8 mouse cellular contexts compared by ENCODE assay signal in the genomic region with DNA sequence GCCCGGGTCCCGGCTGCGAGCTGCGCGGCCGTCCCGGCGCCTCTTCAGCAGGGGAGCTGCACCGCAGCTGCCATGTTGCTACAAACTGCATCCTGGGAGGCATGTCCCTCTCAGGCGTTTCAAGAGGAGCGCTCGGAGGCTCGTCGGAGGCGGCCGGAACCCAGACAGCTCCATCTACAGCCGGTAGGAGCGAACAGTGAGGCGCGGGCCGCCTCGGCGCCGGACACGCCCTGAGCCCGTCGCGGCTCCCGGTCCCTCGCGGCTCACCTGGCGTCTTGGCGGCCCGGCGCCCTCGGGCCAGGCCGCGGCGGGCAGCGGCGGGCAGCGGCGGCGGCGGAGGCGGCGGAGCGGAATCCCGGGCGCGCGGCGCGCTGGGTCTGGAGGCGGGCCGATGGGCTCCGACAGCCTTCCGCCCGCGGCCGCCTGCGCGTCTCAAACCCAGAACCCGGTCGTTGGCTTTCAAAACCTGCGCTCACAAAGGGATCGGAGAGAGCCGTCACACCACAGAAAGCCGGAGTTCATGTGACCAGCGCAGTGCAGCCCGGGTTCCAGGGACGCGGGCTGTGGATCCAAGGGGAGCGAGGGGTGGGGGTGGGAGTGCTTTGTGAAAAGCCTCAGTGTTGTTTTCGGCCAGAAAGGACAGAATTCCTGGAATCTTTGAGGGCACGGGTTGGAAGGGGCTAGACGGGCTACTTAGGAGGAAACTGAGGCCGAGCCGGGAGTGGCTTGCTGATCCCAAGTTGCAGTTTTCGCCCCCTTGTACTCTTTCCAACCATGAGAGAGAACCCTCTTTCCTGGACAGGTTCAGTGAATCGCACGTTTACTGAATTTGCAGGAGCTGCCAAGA. TPM values are rescaled to one million over a fixed set of nuclear protein-coding genes. Genes with fewer than 3 reads are reported as not detected.
A peak's percentile ranks its signal among the peaks of the same experiment; 100 is the strongest.
DNase-seq lines count a peak whose midpoint lies in the region; ATAC-seq and TF ChIP-seq lines count a peak whose summit lies in the region.

Zfp777 (minus strand) TSS at position 486 of the 847 bp plus-strand sequence.

- no peaks in the 10 kb centered on the region for H3K27me3 ChIP-seq in C2C12 (ENCODE audit: control insufficient read depth, insufficient read depth, insufficient read length)
- H3K27me3 ChIP-seq in erythroblast, embryonic 14.5 days (ENCODE audit: control insufficient read depth): peaks cover 22% of the 10 kb centered on the region
- H3K27me3 ChIP-seq in heart, embryonic 11.5 days (ENCODE audit: control insufficient read depth, insufficient read depth, low read length): 0 out of 2 replicates have a peak, but pooled peaks cover 3% of the 10 kb centered on the region
- no peaks in the 10 kb centered on the region for H3K27me3 ChIP-seq in kidney, embryonic 16.5 days (ENCODE audit: insufficient read depth, low read length)
- peaks cover 5% of the 10 kb centered on the region; the same call in 1 of the 2 replicates for H3K27me3 ChIP-seq in liver, embryonic 12.5 days (replicated peaks)
- no peaks in the 10 kb centered on the region for H3K27me3 ChIP-seq in stomach, embryonic 15.5 days (replicated peaks)

- H3K79me3 ChIP-seq in C2C12 (ENCODE audit: low read depth): peaks cover 28% of the 10 kb centered on the region

- H3K79me2 ChIP-seq in C2C12 (ENCODE audit: control insufficient read depth, insufficient read depth): peaks cover 28% of the 10 kb centered on the region

- peak within 1 kb of the TSS; percentile 92 for H3K4me2 ChIP-seq in heart, embryonic 11.5 days
- peak within 1 kb of the TSS; percentile 65 for H3K4me2 ChIP-seq in kidney, embryonic 16.5 days (replicated peaks; ENCODE audit: low read depth, low read length)
- peak within 1 kb of the TSS; percentile 93 for H3K4me2 ChIP-seq in liver, embryonic 12.5 days
- peak within 1 kb of the TSS; percentile 73 for H3K4me2 ChIP-seq in stomach, embryonic 15.5 days

- peak; percentile 46 for TF ChIP-seq CTCF in C2C12 (IDR thresholded peaks at IDR 0.05; ENCODE audit: control insufficient read depth, insufficient read depth, insufficient read length)
- TF ChIP-seq CTCF in brain, embryonic 14.5 days (IDR thresholded peaks at IDR 0.05; ENCODE audit: borderline replicate concordance, extremely low read depth, insufficient read depth, insufficient read length): peak; percentile 49

- H3K9ac ChIP-seq in heart, embryonic 11.5 days (ENCODE audit: low read depth, low read length): peak within 1 kb of the TSS; percentile 82
- peak within 1 kb of the TSS; percentile 91 for H3K9ac ChIP-seq in kidney, embryonic 16.5 days (replicated peaks; ENCODE audit: low read length)
- peak within 1 kb of the TSS; percentile 84 for H3K9ac ChIP-seq in liver, embryonic 12.5 days
- H3K9ac ChIP-seq in stomach, embryonic 15.5 days: peak within 1 kb of the TSS; percentile 84

- peak within 1 kb of the TSS; percentile 62 for H3K27ac ChIP-seq in heart, embryonic 11.5 days (ENCODE audit: low read depth, low read length)
- H3K27ac ChIP-seq in kidney, embryonic 16.5 days (ENCODE audit: low read length): peak within 1 kb of the TSS; percentile 93
- H3K27ac ChIP-seq in liver, embryonic 12.5 days: peak within 1 kb of the TSS; percentile 82
- H3K27ac ChIP-seq in stomach, embryonic 15.5 days: peak within 1 kb of the TSS; percentile 91

- H3ac ChIP-seq in C2C12 (ENCODE audit: control insufficient read depth, insufficient read length, low read depth): peak within 1 kb of the TSS; percentile 95

- ATAC-seq in heart, embryonic 11.5 days (replicated peaks; ENCODE audit: insufficient number of reproducible peaks, low FRiP score, low TSS enrichment): peak; percentile 75
- ATAC-seq in kidney, embryonic 16.5 days (ENCODE audit: low FRiP score, low TSS enrichment): peak; percentile 94
- peak; percentile 79 for ATAC-seq in liver, embryonic 12.5 days
- ATAC-seq in stomach, embryonic 15.5 days (ENCODE audit: insufficient read depth, low FRiP score, low read depth): peak; percentile 88

- WGBS in heart, embryonic 11.5 days (ENCODE audit: insufficient replicate concordance): under 1% methylated on average over 73 of the region's 82 CpGs
- under 1% methylated on average over 70 of the region's 82 CpGs for WGBS in kidney, embryonic 16.5 days
- WGBS in liver, embryonic 12.5 days (ENCODE audit: insufficient replicate concordance): under 1% methylated on average over 82 of the region's 82 CpGs
- under 1% methylated on average over 61 of the region's 82 CpGs for WGBS in stomach, embryonic 15.5 days

- H3K36me3 ChIP-seq in C2C12 (ENCODE audit: control insufficient read depth, insufficient read depth): peaks cover 15% of the 10 kb centered on the region
- peaks cover 13% of the 10 kb centered on the region for H3K36me3 ChIP-seq in erythroblast, embryonic 14.5 days (ENCODE audit: control insufficient read depth)
- H3K36me3 ChIP-seq in heart, embryonic 11.5 days (ENCODE audit: control insufficient read depth, insufficient read depth, low read length): peaks cover 7% of the 10 kb centered on the region
- peaks cover 13% of the 10 kb centered on the region for H3K36me3 ChIP-seq in kidney, embryonic 16.5 days (ENCODE audit: insufficient read depth, low read length)
- H3K36me3 ChIP-seq in liver, embryonic 12.5 days: peaks cover 13% of the 10 kb centered on the region
- H3K36me3 ChIP-seq in stomach, embryonic 15.5 days: peaks cover 8% of the 10 kb centered on the region; the same call in 1 of the 2 replicates

- peaks cover 21% of the 10 kb centered on the region for H3K4me1 ChIP-seq in erythroblast, embryonic 14.5 days (ENCODE audit: control insufficient read depth)
- H3K4me1 ChIP-seq in heart, embryonic 11.5 days (ENCODE audit: control insufficient read depth, insufficient read depth, low read length): peaks cover 6% of the 10 kb centered on the region
- H3K4me1 ChIP-seq in kidney, embryonic 16.5 days (ENCODE audit: insufficient read depth, low read length): peaks cover 17% of the 10 kb centered on the region
- H3K4me1 ChIP-seq in liver, embryonic 12.5 days: peaks cover 33% of the 10 kb centered on the region
- peaks cover 9% of the 10 kb centered on the region for H3K4me1 ChIP-seq in stomach, embryonic 15.5 days

- peak; percentile 95 for DNase-seq in brain, embryonic 14.5 days (ENCODE audit: low read depth)
- DNase-seq in natural killer cell, adult 2 months (ENCODE audit: low spot score in 2 of 2): peak; percentile 77 to 86

- no peaks in the 10 kb centered on the region for H3K9me3 ChIP-seq in erythroblast, embryonic 14.5 days (ENCODE audit: control insufficient read depth, low read length)
- H3K9me3 ChIP-seq in heart, embryonic 11.5 days (replicated peaks; ENCODE audit: control insufficient read depth, low read length): no peaks in the 10 kb centered on the region
- H3K9me3 ChIP-seq in kidney, embryonic 16.5 days (ENCODE audit: low read length): no peaks in the 10 kb centered on the region
- no peaks in the 10 kb centered on the region for H3K9me3 ChIP-seq in liver, embryonic 12.5 days (replicated peaks)
- H3K9me3 ChIP-seq in stomach, embryonic 15.5 days: no peaks in the 10 kb centered on the region

- TF ChIP-seq POLR2A in brain, embryonic 14.5 days (IDR thresholded peaks at IDR 0.05; ENCODE audit: borderline replicate concordance, extremely low read depth, insufficient read depth, insufficient read length, poor library complexity, severe bottlenecking): peak; percentile 90

- H3K4me3 ChIP-seq in C2C12 (ENCODE audit: insufficient read depth, poor library complexity, severe bottlenecking): peak within 1 kb of the TSS; percentile 53
- peak within 1 kb of the TSS; percentile 80 for H3K4me3 ChIP-seq in erythroblast, embryonic 14.5 days (replicated peaks)
- peak within 1 kb of the TSS; percentile 78 for H3K4me3 ChIP-seq in heart, embryonic 11.5 days (ENCODE audit: low read depth, low read length)
- H3K4me3 ChIP-seq in kidney, embryonic 16.5 days (ENCODE audit: low read length): peak within 1 kb of the TSS; percentile 64
- H3K4me3 ChIP-seq in liver, embryonic 12.5 days: peak within 1 kb of the TSS; percentile 80
- peak within 1 kb of the TSS; percentile 80 for H3K4me3 ChIP-seq in stomach, embryonic 15.5 days (replicated peaks)

TF ChIP-seq in C2C12, 6 proteins besides CTCF, POLR2A, EP300 and RAD21:
- TF ChIP-seq CEBPB (IDR thresholded peaks at IDR 0.05; ENCODE audit: low read depth) (no peak), MAX (IDR thresholded peaks at IDR 0.05) (peak; percentile 29)

RNA-seq across cellular contexts. Expression of gene Zfp777, which starts in this region (rescaled TPM):
- 18.4 TPM for polyA plus RNA-seq in C2C12 (2012; fragmentation: generic; extraction: Trizol)
- polyA plus RNA-seq in brain, embryonic 14.5 days (2012; rRNA removed): 13.7 and 24.4 TPM in 2 replicates
- polyA plus RNA-seq in erythroblast, embryonic 14.5 days (2012): 0.81 and 0.94 TPM in 2 replicates
- 3.5 and 4.2 TPM in 2 replicates for polyA plus RNA-seq in heart, embryonic 11.5 days (2014; fragmentation: Nextera tagmentation; extraction: Ambion mirVana)
- polyA plus RNA-seq in kidney, embryonic 16.5 days (2015; fragmentation: Nextera tagmentation; extraction: Ambion mirVana): 7.9 and 9.0 TPM in 2 replicates
- polyA plus RNA-seq in liver, embryonic 12.5 days (2016; fragmentation: Nextera tagmentation; extraction: Ambion mirVana): 4.9 and 5.5 TPM in 2 replicates
- 6.8 and 7.7 TPM in 2 replicates for polyA plus RNA-seq in stomach, embryonic 15.5 days (2015; fragmentation: Nextera tagmentation; extraction: Ambion mirVana)

Comparison
In these comparisons a context has a peak if more than half of its experiments do, and no peak if none do; other contexts are left out.
1. Peak in every context shown above with its lines: DNase-seq, ATAC-seq, H3K4me3 ChIP-seq and H3K27ac ChIP-seq.